Mouse (Mus musculus) heart, adult 10 weeks (tissue): Measurements from ENCODE around the gene Abcb8. TPM values are rescaled to one million over a fixed set of nuclear protein-coding genes. Genes with fewer than 3 reads are reported as not detected.

Experiments used
- polyA plus RNA-seq: library from polyadenylated mRNA; stranded (reverse); fragments of 350-450 nt; fragmentation: Illumina TruSeq; extraction: RNeasy Lipid Tissue Mini Kit (QIAGEN cat#74804); gene quantifications from one replicate; pipeline ENCODE4 v1.2.3, GENCODE M21; 2014; ENCODE audit warnings: low read depth, low replicate concordance

The Abcb8 gene
- 90.0 TPM for polyA plus RNA-seq

DNA sequence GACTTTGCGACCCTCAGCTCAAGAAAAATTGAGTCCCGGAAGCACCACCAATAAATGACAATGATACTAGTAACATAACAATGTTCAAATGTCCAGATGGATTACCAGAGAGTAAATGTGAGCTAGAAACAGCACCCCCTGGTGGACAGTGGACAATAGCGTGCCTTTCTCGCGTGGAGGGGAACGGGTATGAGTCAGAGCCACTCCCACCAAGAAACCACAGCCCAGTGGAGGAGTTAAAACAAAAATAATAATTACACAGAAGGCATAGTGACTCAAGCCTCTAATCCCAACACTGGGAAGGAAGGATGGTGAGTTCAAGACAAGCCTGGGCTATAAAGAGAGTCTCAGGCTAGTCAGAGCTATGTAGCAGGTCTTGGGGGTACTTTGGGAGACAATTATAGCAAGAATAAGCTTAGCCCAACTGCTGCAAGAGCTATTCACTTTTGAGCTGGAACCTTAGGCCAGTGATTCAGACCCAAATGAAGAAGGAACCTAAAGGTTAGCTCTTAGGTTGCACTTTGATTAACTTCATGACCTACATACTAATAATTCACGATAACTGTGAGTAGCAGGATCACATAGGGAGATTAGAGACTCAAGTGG, at the start of gene Abcb8:
Gene Abcb8 (plus strand): TSS at position 272 of the 606 bp plus-strand sequence.

DNA sequence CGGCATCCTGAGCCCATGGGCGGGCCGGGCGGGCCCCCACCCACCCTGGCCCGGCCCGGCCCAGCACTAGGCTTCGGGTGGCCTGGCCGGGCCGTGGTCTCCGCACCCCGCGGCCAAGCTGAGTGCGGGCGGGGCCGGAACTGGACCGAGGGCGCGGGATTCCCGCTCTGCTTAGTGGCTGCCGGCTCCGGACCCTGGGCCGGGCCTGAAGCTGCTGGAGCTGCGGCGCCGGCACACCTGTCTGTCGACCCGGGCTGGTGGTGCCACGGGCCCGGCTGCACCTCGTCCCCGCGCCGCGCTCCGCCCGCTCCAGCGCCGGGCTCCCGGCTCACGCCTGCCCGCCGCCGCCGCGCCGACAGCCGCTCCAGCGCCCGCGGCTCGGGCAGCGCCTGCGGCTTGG, 42.2 kb upstream of the Abcb8 start, which contains the start of gene Kcnh2:
Gene Kcnh2 (minus strand): TSS at position 327 of the 400 bp plus-strand sequence.

DNA sequence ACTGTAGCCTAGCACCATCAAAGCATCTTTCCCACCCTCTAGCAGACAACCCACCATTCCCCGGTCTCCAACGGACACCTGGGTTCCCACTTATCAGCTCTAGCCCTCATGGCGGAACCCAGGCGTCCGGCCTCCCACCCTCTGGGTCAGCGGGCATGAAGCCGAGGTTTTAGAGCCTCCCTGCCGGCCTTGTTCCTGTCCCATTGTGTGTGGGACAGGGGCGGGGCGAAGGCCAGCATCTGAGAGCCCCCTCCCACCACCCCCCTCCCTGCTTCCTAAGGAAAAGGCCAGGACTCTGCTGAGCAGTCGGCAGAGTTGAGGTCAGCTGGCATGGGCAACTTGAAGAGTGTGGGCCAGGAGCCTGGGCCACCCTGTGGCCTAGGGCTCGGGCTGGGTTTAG, 29.0 kb upstream of the Abcb8 start, which contains the start of gene Nos3:
Gene Nos3 (plus strand): TSS at position 303 of the 400 bp plus-strand sequence.

DNA sequence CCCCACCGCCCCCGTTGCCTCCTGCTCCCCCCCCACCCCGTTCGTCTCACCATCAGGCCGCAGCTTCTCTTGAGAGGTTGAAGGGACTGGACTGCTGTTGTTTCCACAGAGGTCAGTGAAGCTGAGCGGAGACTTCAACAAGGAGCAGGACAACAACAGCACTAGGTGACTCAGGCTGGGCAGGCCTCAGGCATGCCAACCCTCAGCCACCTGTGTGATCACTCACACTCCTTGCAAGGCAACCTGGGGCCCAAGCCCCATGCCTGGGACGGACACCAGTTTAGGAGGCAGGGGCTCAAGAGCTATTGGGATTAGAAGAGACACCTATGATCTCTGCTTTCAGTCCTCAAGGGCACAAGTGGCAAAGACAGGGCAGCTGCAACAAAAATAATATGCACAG, 1.6 kb upstream of the Abcb8 start, which contains the start of gene Atg9b:
Gene Atg9b (minus strand): TSS at position 280 of the 400 bp plus-strand sequence.

DNA sequence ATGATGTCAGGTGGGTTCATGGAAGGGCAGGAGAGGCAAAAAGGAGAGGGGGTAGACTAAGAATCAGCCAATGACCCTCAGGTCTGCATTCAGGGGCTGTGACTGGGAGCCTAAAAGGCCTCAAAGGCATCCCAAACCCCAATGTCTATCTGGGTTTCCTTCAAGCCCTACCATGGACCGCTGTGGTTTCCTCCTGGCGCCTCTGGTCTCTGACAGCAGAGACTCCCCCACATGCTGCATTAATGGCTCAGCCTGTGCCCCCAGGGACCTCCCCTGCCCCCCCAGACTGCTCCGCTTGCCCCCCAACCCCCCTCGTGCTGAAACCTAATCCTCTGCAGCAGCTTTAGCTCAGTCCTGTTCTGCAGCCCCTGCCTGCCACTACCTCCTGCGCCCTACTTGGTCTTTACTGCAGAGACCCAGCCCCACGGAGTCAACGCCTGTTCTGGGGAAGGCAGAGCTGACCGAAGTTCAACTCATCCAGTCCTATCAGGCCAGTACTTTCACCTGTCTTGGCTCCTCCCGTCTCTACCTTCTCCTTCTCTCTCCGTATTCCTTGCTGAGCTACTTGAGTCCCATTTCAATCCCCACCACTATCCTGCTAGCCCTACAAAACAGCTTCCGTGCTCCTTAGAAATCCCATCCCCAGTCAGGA, 19.7 kb downstream of the Abcb8 start, which contains the start of gene Asic3:
Gene Asic3 (plus strand): TSS at position 351 of the 652 bp plus-strand sequence.

DNA sequence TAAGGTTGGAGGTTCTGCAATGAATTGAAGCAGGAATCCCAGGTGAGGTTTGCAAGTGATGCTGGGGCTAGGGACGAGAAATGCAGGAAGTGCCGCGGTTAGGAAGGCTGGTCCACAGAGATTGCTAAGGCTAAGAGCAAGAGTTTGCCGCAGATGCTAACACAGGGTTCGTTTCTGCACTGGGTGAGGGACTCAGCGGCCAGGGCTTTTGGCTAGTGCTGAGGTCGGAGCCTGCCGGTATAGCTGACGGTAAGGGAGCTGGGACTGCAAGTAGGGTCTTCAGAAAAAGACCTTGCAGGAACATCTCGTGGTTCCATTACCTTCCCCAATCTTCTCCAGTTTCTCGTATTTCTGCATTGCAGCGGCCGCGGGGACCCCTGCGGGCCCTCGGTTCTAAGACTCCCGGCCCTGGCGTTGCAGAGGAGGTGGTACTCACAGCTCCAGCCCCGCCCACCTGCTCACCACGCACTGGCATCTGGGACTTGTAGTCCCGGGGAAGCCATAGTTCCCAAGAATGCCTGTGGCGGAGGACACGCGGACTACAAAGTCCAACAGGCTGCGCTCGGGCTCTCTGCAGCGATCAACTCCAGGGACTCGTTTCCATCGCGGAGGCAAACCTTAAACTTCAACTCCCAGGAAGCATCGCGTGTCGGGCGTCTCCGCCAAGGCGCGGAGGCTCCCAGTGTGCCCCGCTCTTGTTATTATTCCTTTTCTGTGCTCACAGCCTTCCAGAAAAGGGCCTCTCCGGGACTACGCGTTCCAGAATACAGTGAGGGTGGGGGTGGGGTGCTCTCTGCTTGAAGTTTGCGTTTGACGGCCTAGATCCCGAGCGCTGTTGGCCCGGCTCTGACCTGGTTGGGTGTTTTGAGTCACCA, 29.9 kb downstream of the Abcb8 start, which contains the start of the genes Cdk5 and Slc4a2:
Gene Cdk5 (minus strand): TSS at position 402 of the 875 bp plus-strand sequence.
Gene Slc4a2 (plus strand): TSS at position 709 of the 875 bp plus-strand sequence.

DNA sequence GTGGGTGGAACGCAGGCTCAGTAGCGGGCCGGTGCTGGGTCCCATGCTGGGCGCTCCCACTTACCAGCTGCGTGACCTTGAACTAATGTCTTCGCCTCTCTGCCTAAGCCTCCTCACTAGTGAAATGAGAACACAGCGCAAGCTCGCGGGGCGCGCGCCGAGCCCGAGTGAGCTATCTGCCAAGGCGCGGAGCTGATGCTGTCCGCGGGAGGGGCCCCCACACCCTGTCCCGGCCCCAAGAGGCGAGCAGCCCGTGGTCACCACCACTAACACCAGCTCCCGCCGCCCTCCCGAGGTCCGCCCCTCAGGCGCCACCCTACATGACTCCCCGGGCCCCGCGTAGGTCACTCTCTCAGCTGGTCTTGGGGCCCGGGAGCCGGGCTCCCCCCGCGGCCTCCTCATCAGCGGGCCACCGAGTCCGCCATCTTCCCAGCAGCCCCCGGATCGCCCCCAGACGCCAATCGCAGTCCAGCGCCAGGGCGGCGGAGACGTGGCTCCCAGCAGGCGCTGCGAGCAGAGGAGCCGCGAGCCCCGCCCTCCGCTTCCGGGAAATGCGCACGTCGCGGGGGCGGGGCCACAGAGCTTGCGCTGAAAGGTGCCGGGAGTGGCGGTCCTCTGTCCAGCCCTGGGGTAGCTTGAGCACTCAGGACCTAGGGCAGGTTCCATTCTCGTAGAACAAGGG, 51.4 kb downstream of the Abcb8 start, which contains the start of gene Fastk:
Gene Fastk (minus strand): TSS at position 542 of the 682 bp plus-strand sequence.

DNA sequence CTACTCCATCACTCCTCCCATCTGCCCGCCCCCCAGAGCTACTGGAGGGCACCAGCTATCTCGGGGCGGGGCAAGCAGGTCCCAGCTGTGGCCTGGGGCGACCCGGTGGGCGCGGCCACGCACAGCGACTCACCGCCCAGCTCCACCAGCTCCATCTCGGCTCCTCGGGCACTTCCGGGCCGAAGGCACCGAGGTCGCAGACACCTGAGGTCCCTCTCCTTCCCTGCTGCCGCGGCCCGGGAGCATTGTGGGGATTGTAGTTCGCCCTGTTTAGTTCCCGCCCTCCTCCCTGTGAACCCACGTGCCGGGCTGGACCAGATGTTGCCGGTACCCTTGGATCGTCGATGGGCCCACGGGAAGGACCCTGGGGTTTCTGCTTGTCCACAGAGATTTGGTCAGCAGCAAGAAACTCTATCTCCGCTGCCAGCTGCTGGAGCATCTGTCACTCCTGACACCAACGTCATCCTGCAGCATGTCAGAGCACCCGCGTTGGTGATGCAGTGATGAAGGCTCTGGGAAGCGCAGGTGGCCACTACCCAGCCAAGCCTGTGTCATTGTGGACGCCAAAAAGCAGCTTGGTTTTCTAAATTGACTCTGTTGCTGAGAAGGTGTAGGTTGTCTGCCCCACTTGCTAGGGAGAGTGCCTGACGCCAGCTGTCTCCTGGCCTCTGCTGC, 54.3 kb downstream of the Abcb8 start, which contains the start of gene Tmub1:
Gene Tmub1 (minus strand): TSS at position 231 of the 675 bp plus-strand sequence.

DNA sequence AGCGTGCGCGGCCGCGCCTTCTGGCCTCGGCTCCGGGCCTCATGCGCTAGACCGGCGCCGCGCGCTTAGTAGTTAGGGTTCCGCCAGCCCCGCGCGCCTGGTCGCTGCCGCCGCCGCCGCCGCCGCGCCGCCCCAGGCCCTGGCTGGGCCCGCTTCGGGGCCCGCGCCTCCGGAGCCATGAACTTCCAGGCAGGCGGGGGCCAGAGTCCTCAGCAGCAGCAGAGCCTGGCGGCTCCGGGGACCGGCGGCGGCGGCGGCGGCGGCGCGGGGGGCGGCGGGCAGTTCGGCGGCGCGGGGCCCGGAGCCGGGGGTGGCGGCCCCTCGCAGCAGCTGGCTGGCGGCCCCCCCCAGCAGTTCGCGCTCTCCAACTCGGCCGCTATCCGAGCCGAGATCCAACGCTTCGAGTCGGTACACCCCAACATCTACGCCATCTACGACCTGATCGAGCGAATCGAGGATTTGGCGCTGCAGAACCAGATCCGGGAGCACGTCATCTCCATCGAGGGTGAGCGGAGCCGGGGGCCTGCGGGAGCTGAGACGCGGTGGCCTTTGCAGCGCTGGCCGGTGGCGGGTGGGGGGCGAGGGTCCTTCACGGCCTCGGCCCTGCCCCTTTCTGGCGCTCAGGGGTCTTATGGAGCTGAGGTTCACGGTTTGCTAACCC, 58.7 kb downstream of the Abcb8 start, which contains the start of gene Agap3:
Gene Agap3 (plus strand): TSS at position 148 of the 661 bp plus-strand sequence.

Other genes starting within 250 kb of the Abcb8 start
- 6.8 TPM for gene Nupl2, start 228.7 kb upstream of the Abcb8 start, polyA plus RNA-seq
- 73.4 TPM for gene Kcnh2, start 42.1 kb upstream of the Abcb8 start, polyA plus RNA-seq
- 18.7 TPM for gene Nos3, start 28.9 kb upstream of the Abcb8 start, polyA plus RNA-seq
- gene Atg9b, start 1.5 kb upstream of the Abcb8 start, polyA plus RNA-seq, result 1.4 TPM
- gene Asic3, start 19.7 kb downstream of the Abcb8 start, polyA plus RNA-seq, result 0.21 TPM
- gene Cdk5, start 29.9 kb downstream of the Abcb8 start, polyA plus RNA-seq, result 23.0 TPM
- gene Slc4a2, start 30.2 kb downstream of the Abcb8 start, polyA plus RNA-seq, result 24.9 TPM
- 266 TPM for gene Fastk, start 51.6 kb downstream of the Abcb8 start, polyA plus RNA-seq
- 18.0 TPM for gene Tmub1, start 54.2 kb downstream of the Abcb8 start, polyA plus RNA-seq
- gene Agap3, start 58.5 kb downstream of the Abcb8 start, polyA plus RNA-seq, result 83.9 TPM
- gene Gbx1, start 133.5 kb downstream of the Abcb8 start, polyA plus RNA-seq, result not detected
- gene Asb10, start 147.3 kb downstream of the Abcb8 start, polyA plus RNA-seq, result 88.1 TPM
- gene 4931409K22Rik, start 163.1 kb downstream of the Abcb8 start, polyA plus RNA-seq, result not detected
- gene Abcf2, start 183.8 kb downstream of the Abcb8 start, polyA plus RNA-seq, result 59.9 TPM
- gene Chpf2, start 193.1 kb downstream of the Abcb8 start, polyA plus RNA-seq, result 6.5 TPM
- gene Smarcd3, start 230.7 kb downstream of the Abcb8 start, polyA plus RNA-seq, result 61.2 TPM